Mouse (Mus musculus): Measurements from ENCODE around the gene Cd300ld5.

DNA sequence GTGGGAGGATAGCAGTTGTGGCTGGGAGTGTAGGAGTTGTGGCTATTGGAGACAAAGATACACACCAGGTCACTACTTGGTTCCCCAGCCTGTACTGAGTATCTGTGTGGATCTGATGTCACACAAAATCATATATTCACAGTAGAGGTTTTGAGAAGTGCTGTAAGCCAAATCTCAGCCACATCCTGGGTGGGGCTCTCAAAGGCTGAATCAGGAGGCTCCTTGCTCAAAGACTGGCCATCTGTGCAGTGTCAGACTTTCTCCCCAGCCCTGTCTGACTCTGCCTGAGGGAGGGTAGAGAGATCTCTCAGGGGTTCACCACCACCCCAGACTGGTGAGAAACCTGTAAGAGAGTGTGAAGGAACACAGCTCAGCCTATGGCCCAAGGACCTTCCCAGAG is 17.0 kb upstream of the Cd300ld5 start:
- TF ChIP-seq GATA1 (IDR thresholded peaks at IDR 0.05; ENCODE audit: low read length): no peak
- TF ChIP-seq TAL1 (IDR thresholded peaks at IDR 0.05; ENCODE audit: low read length): no peak
